Mouse (Mus musculus): ENCODE results near the gene Cacfd1. TPM values are rescaled to one million over a fixed set of nuclear protein-coding genes. Genes with fewer than 3 reads are reported as not detected.

The Cacfd1 gene
- polyA plus RNA-seq, 1 experiment from 2014 or later: 16.5 TPM

- WGBS (ENCODE audit: insufficient replicate concordance): 77% methylated on average over 1 of the region's 1 CpGs
Measured at GRCm38 (mm10) chr2:26997498-26997897, 12.2 kb upstream of the Cacfd1 start.

DNA sequence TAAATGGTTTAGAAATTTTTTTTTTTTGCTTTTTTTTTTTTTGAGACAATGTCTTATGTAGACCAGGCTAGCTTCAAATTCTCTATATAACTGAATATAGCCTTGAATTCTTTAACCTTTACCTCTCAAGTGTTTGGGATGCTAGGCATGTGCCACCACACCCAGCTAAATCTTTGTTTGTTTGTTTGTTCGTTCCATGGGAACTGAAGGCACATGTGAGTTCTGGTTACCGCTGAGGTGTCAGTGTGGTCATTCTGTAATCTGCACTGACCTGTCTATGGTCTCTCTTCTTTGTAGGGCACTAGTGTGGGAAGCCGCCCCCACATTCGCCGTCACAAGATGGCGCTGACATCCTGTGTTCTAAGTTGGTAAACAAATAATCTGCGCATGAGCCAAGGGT, 11.7 kb upstream of the Cacfd1 start:
- Histone ChIP-seq H3K27ac (no peak overlapping the region), H3K9ac (no peak overlapping the region), H3K4me3 (no peak overlapping the region), H3K9me3 (replicated peaks) (no peaks in the 10 kb centered on the region), H3K27me3 (replicated peaks) (no peaks in the 10 kb centered on the region), H3K4me1 (0 out of 2 replicates have a peak, but pooled peaks cover 3% of the 10 kb centered on the region), H3K36me3 (no peaks in the 10 kb centered on the region), H3K4me2 (no peak overlapping the region)
- 79% methylated on average over 7 of the region's 7 CpGs for WGBS (ENCODE audit: insufficient replicate concordance)
- no peak for ATAC-seq

More at GRCm38 (mm10) chr2:26997498-26997897, 12.2 kb upstream of the Cacfd1 start:
- Histone ChIP-seq H3K36me3 (no peaks in the 10 kb centered on the region), H3K27ac (no peak overlapping the region), H3K9ac (no peak overlapping the region), H3K9me3 (replicated peaks) (no peaks in the 10 kb centered on the region), H3K4me2 (no peak overlapping the region), H3K4me1 (0 out of 2 replicates have a peak, but pooled peaks cover 3% of the 10 kb centered on the region), H3K4me3 (no peak overlapping the region), H3K27me3 (replicated peaks) (no peaks in the 10 kb centered on the region)
- no peak for ATAC-seq

DNA sequence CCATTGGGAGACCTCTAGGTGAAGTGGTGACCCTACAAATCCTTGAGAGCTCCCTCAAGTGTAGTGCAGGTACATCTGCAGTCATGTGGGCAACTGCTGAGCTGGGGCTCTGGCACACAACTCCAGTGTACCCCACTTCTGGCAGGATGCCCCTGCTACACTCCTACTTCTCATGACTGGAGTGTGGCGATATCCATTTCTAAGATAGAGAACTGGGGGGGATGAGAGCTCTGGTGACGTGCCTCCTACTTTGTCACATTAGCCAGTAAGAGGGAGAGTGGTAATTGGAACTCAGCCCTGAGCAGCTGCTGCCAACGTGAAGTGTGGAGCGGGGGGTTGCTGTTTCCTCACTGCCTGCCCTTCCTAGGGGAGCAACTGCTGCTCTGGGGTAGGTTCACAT, 3.5 kb upstream of the Cacfd1 start:
- no peak overlapping the region for H3K27ac ChIP-seq
- H3K4me1 ChIP-seq: peaks cover 20% of the 10 kb centered on the region
- no peak overlapping the region for H3K4me3 ChIP-seq
- H3K27me3 ChIP-seq (replicated peaks): 0 out of 2 replicates have a peak, but pooled peaks cover 4% of the 10 kb centered on the region
- no peaks in the 10 kb centered on the region for H3K9me3 ChIP-seq (replicated peaks)
- H3K9ac ChIP-seq: no peak overlapping the region
- whole genome bisulfite sequencing (ENCODE audit: insufficient replicate concordance): 55% methylated on average over 4 of the region's 4 CpGs
- no peak for ATAC-seq
- H3K36me3 ChIP-seq: no peaks in the 10 kb centered on the region
- H3K4me2 ChIP-seq: no peak overlapping the region

- ATAC-seq: no peak
- Histone ChIP-seq H3K4me3 (no peak overlapping the region), H3K27me3 (replicated peaks) (0 out of 2 replicates have a peak, but pooled peaks cover 4% of the 10 kb centered on the region), H3K9ac (no peak overlapping the region), H3K36me3 (no peaks in the 10 kb centered on the region), H3K4me2 (no peak overlapping the region), H3K27ac (no peak overlapping the region), H3K9me3 (replicated peaks) (no peaks in the 10 kb centered on the region), H3K4me1 (peaks cover 24% of the 10 kb centered on the region)
- WGBS (ENCODE audit: insufficient replicate concordance): 64% methylated on average over 7 of the region's 7 CpGs
Measured at GRCm38 (mm10) chr2:27007701-27008100, 2.0 kb upstream of the Cacfd1 start.

- 41% methylated on average over 5 of the region's 5 CpGs for WGBS (ENCODE audit: insufficient replicate concordance)
- no peak overlapping the region for H3K4me2 ChIP-seq
- peak; percentile 34 for ATAC-seq
Measured at GRCm38 (mm10) chr2:27017802-27018201, 8.1 kb downstream of the Cacfd1 start.

GRCm38 (mm10) chr2:27019530-27019929, 9.8 kb downstream of the Cacfd1 start:
- ATAC-seq: no peak
- H3K27me3 ChIP-seq (replicated peaks): 0 out of 2 replicates have a peak, but pooled peaks cover 3% of the 10 kb centered on the region
- H3K9me3 ChIP-seq (replicated peaks): no peaks in the 10 kb centered on the region
- peaks cover 48% of the 10 kb centered on the region for H3K36me3 ChIP-seq
- no peak overlapping the region for H3K4me3 ChIP-seq
- no peak overlapping the region for H3K9ac ChIP-seq
- 76% methylated on average over 2 of the region's 2 CpGs for WGBS (ENCODE audit: insufficient replicate concordance)
- no peak overlapping the region for H3K4me2 ChIP-seq
- no peaks in the 10 kb centered on the region for H3K4me1 ChIP-seq
- H3K27ac ChIP-seq: no peak overlapping the region

More at GRCm38 (mm10) chr2:27017802-27018201, 8.1 kb downstream of the Cacfd1 start:
- no peaks in the 10 kb centered on the region for H3K9me3 ChIP-seq (replicated peaks)
- no peaks in the 10 kb centered on the region for H3K27me3 ChIP-seq (replicated peaks)
- no peaks in the 10 kb centered on the region for H3K4me1 ChIP-seq
- H3K27ac ChIP-seq: no peak overlapping the region
- peaks cover 62% of the 10 kb centered on the region for H3K36me3 ChIP-seq
- H3K9ac ChIP-seq: no peak overlapping the region
- no peak overlapping the region for H3K4me3 ChIP-seq

- no peak overlapping the region for H3K27ac ChIP-seq
- H3K4me3 ChIP-seq: no peak overlapping the region
- no peak for ATAC-seq
- H3K36me3 ChIP-seq: peaks cover 32% of the 10 kb centered on the region
- H3K4me1 ChIP-seq: no peaks in the 10 kb centered on the region
- H3K4me2 ChIP-seq: no peak overlapping the region
- H3K9me3 ChIP-seq (replicated peaks): no peaks in the 10 kb centered on the region
- H3K27me3 ChIP-seq (replicated peaks): 0 out of 2 replicates have a peak, but pooled peaks cover 14% of the 10 kb centered on the region
- WGBS (ENCODE audit: insufficient replicate concordance): 47% methylated on average over 1 of the region's 1 CpGs
- no peak overlapping the region for H3K9ac ChIP-seq
Measured at GRCm38 (mm10) chr2:27021103-27021502, 11.4 kb downstream of the Cacfd1 start.

- Histone ChIP-seq H3K27ac (no peak overlapping the region), H3K36me3 (peaks cover 22% of the 10 kb centered on the region), H3K4me2 (no peak overlapping the region), H3K4me1 (peaks cover 2% of the 10 kb centered on the region), H3K9ac (no peak overlapping the region), H3K4me3 (no peak overlapping the region), H3K27me3 (replicated peaks) (peaks cover 27% of the 10 kb centered on the region), H3K9me3 (replicated peaks) (no peaks in the 10 kb centered on the region)
- 64% methylated on average over 6 of the region's 6 CpGs for WGBS (ENCODE audit: insufficient replicate concordance)
- ATAC-seq: no peak
Measured at GRCm38 (mm10) chr2:27022612-27023011, 12.9 kb downstream of the Cacfd1 start.

- Histone ChIP-seq H3K9me3 (replicated peaks) (no peaks in the 10 kb centered on the region), H3K27ac (no peak overlapping the region), H3K4me3 (no peak overlapping the region), H3K4me2 (no peak overlapping the region), H3K4me1 (peaks cover 9% of the 10 kb centered on the region), H3K27me3 (replicated peaks) (peaks cover 40% of the 10 kb centered on the region), H3K9ac (no peak overlapping the region), H3K36me3 (peaks cover 7% of the 10 kb centered on the region; the same call in 1 of the 2 replicates)
- ATAC-seq: no peak
- 77% methylated on average over 14 of the region's 14 CpGs for WGBS (ENCODE audit: insufficient replicate concordance)
Measured at GRCm38 (mm10) chr2:27024136-27024535, 14.4 kb downstream of the Cacfd1 start.

DNA sequence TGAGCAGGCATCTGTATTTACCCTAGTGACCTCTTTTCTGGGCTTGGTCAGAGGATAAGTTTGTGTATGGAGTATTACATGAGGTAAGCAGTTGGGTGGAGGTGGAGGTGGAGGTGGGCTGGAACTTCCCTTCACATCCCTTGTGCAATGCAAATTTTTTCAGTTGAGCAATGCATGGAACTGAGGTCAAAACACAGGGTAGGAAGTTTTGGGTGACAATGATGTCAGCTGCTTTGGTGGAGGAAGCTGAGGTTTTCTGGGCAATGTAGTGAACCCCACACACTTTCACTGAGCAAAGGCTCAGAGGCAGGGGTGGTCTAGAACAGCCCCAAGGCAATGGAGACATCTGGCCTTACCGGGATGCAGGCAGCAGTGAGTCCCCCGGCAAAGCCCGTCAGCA, 15.8 kb downstream of the Cacfd1 start:
- H3K4me2 ChIP-seq: no peak overlapping the region
- no peaks in the 10 kb centered on the region for H3K36me3 ChIP-seq
- 73% methylated on average over 3 of the region's 3 CpGs for WGBS (ENCODE audit: insufficient replicate concordance)
- H3K9me3 ChIP-seq (replicated peaks): no peaks in the 10 kb centered on the region
- H3K27me3 ChIP-seq (replicated peaks): peaks cover 46% of the 10 kb centered on the region
- H3K4me3 ChIP-seq: no peak overlapping the region
- peaks cover 9% of the 10 kb centered on the region for H3K4me1 ChIP-seq
- no peak overlapping the region for H3K27ac ChIP-seq
- no peak overlapping the region for H3K9ac ChIP-seq
- no peak for ATAC-seq

DNA sequence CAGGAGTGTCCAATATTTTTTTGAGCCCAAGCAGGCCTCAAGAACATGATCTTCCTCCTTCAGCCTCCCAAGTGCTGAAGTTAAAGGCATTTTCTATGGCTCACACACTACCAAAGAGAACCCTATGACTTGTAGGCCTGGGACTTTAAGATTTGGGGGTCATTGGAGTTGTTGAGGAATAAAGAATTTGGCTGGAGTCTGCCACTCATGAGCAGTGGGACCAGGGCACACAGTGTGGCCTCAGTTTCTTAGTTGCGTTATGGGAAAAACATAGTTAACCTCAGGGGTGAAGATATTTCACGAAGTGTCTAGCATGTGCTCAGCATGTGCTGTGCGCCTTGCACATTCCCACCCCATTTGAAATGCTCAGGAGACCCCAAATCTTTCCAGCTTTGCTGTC, 16.6 kb downstream of the Cacfd1 start:
- no peaks in the 10 kb centered on the region for H3K9me3 ChIP-seq (replicated peaks)
- no peak overlapping the region for H3K27ac ChIP-seq
- no peak overlapping the region for H3K4me3 ChIP-seq
- H3K4me1 ChIP-seq: peaks cover 9% of the 10 kb centered on the region
- H3K9ac ChIP-seq: no peak overlapping the region
- no peaks in the 10 kb centered on the region for H3K36me3 ChIP-seq
- no peak overlapping the region for H3K4me2 ChIP-seq
- no peak for ATAC-seq
- 78% methylated on average over 3 of the region's 3 CpGs for WGBS (ENCODE audit: insufficient replicate concordance)
- H3K27me3 ChIP-seq (replicated peaks): peaks cover 46% of the 10 kb centered on the region

DNA sequence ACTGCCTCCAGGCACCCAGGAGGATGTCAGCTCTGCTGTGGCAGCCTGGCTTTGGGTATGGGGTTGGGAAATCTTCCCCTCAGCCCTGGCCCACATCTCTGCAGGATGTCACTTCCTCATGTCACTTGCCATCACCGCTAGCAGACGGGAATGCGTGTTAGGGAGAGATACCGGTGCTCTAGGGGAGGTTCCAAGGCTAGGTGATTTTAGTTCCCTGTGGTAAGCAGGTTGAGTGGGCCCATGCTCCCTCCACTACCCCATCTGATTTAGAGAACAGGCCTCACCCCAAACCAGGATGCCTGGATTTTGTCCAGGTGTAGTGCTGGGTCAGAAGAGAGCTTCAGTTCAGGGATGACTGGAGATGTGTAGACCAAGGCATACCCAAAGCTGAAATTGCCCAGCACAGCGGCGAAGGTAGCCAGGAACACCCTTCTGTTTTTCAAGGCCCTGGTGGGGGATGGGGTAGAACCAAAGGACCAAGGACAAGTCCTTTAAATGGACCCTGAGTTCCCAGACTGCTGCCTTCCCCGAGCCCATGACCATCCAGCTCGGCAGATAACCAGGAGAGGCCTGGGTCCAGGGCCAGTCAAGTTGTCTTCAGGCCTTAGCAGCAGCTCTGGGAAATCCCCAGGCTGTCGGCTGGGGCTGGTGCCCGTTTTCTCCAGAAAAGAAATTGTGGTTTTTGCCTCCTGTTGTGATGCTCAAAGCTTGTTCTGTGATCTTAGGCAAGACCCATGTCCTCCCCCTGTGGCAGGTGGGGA, 17.3 kb downstream of the Cacfd1 start:
- no peak for ATAC-seq

More for the DNA sequence above, 17.3 kb downstream of the Cacfd1 start:
- H3K4me1 ChIP-seq: peaks cover 9% of the 10 kb centered on the region
- H3K4me3 ChIP-seq: no peak overlapping the region
- H3K9me3 ChIP-seq (replicated peaks): no peaks in the 10 kb centered on the region
- WGBS (ENCODE audit: insufficient replicate concordance): 37% methylated on average over 10 of the region's 10 CpGs
- H3K27me3 ChIP-seq (replicated peaks): peaks cover 46% of the 10 kb centered on the region
- H3K27ac ChIP-seq: no peak overlapping the region
- no peak overlapping the region for H3K9ac ChIP-seq
- no peaks in the 10 kb centered on the region for H3K36me3 ChIP-seq
- H3K4me2 ChIP-seq: no peak overlapping the region

All from liver, embryonic 12.5 days (tissue).